Mouse (Mus musculus) thymus, adult 2 months (tissue): ENCODE data around the gene Rnf38.

Experiments used
- CTCF ChIP-seq: fragments of 200-500 bp; IDR thresholded peaks from 2 replicates; pipeline ENCODE4 v1.5.1; 2012; ENCODE audit warnings: mild to moderate bottlenecking, control low read depth, low read length, moderate library complexity, borderline replicate concordance; ENCODE audit not compliant: control insufficient read depth, poor library complexity, insufficient read depth; ENCODE audit errors: extremely low read depth
- POLR2A ChIP-seq: fragments of 200-500 bp; IDR thresholded peaks from 2 replicates; pipeline ENCODE4 v1.6.1; 2012; ENCODE audit warnings: mild to moderate bottlenecking, low read length, control low read depth, moderate library complexity; ENCODE audit not compliant: control insufficient read depth, poor library complexity, insufficient read depth; ENCODE audit errors: extremely low read depth

DNA sequence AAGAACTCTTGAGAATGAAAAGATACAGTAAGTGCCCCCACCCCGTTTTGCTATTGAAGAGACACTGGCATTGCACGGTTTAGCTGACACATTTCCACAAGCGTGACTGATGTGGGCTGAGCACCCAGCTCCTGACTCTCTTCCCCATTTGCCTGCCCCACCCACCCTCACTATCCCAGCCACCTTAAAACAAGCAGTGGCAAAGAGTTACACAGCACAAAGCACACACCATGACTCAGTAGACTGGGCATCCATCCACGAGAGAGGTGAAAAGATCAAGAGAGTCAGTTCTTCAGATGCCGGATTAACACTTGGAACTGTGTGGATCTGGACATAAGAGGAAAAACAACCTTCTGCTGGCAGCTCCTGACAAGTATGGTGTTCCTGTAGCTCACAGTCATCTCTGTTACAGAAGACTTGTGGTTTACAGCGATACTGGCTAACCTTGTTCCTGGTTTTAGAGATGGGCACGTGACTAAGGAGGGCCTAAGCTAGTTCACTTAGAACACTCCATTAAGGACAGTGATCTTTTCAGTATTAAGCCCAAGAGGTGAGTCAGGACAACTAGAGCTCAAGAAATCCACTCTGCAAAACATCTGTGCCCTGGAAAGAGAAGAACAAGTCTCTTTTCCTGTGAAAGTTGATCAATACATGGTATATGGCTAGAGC, 48.1 kb upstream of the Rnf38 start:
- no peak for TF ChIP-seq CTCF
- no peak for TF ChIP-seq POLR2A
